Mouse (Mus musculus) adrenal gland, adult 2 months (tissue): ENCODE data around the gene Plekhh2. TPM values are rescaled to one million over a fixed set of nuclear protein-coding genes. Genes with fewer than 3 reads are reported as not detected.

Experiments
- DNase-seq: peaks from one replicate; pipeline ENCODE4 v3.0.0; 2021
- polyA plus RNA-seq: library from polyadenylated mRNA; depleted of rRNA; stranded (reverse); fragments of >200 nt; gene quantifications from 2 replicates; pipeline ENCODE4 v1.2.3, GENCODE M21; 2012
- total RNA-seq, 2 experiments: library from RNA; stranded (reverse); gene quantifications; 2 replicates each; pipeline ENCODE4 v1.2.3; 2021

Gene Plekhh2
- total and polyA plus RNA-seq, 3 experiments, result 1.0 to 4.4 (median 3.0) TPM

DNA sequence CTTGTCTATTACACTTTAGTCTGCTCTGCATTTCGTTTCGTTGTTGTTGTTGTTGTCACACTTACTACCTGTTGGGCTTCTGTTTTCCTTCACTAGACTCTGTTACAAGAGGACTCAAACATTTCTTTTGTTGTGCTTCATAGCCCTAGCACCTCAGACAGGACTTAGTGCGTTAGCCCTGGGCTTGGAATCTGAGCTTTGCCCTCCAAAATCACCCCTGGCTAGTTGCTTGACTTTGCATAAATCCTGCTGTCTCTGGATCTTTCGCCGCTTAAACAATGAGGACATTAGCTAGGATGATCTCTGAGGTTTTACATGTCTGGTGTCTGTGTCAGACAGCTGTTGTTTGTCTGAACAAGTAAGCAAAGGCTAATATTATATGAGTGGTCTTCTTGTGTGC is 62.2 kb downstream of the Plekhh2 start:
- DNase-seq, result no peak

DNA sequence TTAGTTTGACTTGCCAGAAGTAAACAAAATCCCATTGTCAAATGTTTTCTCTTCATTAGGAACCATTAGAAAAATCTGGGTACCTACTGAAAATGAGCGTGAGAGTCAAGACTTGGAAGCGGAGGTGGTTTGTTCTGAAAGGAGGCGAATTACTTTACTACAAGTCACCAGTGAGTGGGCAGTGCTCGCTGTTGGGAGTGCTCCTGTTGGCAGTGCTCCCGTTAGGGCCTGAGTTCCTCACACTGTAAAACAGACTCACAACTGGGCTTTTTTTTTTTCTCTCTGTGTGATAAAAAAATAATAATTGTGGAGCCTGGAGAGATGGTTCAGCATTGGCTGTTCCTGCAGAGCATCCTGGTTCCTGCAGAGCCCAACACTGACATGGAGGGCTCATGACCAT is 63.4 kb downstream of the Plekhh2 start:
- DNase-seq, result no peak

DNA sequence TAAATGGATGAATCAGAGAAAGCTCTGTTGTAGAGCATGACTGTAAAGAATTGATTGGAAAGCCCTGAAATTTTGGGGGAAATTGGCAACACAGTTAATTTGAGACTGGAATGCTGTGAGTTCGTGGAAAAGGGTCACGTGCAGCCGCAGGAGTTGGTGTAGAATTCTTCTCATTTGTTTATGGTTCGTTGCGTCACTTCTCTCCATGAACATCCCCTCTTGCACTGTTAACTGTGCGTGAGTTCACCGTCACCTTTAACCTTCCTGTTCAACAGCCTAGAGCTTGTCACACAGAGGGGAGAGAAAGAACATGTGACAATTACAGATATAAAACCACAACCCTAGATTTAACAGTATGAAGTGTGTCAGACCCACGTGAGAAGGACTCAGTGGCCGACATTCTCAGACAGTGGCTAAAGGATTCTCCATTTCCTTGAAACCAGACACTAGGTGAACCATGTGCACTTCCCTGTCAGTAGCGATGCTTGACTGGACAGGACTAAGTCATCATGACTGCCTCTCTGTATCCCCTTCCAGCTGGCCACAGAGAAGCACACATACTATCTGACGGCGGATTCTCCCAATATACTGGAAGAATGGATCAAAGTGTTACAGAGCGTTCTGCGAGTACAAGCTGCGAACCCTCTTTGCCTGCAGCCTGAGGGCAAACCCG is 65.1 kb downstream of the Plekhh2 start:
- no peak for DNase-seq

DNA sequence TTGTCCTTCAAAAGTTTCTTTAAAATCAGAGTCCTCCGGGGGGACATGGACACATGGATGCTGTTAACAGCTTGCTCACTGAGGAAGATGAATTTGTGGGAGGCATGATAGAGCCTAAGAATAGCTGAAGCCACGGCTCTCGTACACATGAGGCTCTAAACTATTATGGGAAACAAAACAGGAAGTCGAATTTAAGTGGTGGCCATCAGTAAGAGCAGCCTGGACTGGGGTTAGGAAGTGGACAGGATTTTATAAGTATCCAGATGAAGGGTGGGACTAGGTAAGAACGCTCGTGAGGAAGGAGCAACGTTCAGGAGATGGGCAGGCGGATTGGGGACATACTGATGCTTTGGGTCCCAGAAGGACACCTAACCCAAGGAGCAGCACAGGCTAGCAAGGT is 67.6 kb downstream of the Plekhh2 start:
- DNase-seq, result no peak

DNA sequence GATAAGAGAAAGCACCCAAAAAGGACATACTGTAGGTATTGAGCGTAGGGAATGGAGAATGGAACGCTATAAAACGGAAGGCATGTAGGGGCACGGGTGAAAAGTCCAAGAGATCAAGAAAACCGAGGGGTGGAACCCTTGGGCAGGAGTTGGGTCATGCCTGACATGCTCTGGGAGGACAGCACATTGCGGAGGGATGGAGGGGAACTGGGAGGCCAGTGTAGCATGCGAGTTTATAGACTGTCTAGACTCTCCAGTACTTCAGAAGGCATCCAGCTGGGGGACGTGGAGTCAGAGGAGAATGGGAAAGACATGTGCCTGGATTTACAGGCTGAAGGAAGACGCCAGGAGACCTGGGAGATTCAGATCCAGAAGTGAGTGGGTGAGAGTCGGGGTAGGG is 68.1 kb downstream of the Plekhh2 start:
- DNase-seq, result no peak

DNA sequence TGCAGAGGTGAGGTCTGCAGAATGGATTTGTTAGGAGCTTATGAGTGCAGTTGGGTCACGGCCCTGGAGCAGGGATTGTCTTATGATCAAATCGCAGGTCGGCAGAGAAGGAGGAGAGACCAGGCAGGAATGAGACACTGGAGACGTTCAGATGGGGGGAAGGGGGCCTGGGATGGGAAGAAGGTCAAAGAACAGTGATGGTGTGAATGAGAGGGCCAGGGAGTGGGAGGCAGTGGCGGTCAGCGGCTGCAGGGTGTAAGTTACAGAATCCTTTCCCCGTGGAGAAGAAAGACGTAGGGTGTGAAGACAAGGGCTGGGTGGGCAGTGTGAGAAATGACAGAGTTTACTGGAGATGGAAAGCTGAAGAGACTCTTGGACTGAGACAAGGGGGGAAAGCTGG is 69.1 kb downstream of the Plekhh2 start:
- DNase-seq, result no peak

DNA sequence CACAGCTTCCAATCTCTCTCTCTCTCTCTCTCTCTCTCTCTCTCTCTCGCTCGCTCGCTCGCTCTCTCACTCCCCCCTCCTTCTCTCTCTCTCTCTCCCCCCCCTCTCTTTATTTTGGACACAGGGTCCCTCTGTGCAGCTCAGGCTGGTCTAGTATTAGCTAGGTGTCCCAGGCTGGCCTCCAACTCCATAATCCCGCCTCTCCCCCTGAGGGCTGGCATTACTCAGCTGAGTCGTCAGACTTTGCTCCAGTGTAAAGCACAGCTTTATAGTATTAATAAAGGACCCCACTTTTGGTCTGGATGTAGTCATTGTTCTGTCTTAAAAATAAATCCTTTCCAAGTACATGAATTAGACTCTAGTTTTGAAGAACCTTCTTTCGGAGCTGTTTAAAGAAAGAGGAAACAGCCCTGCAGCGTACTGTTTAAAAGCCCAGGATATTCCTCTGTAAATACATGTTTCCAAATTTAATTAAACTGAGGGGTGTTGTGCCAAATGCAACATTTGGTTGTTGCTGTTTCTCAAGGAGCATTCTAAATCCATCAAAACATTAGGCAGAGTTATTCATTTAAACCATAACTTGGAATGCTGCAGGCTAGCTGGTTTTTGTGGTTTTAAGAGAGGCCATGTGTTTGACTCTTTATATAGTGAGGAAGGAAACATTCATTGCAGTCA is 70.2 kb downstream of the Plekhh2 start:
- no peak for DNase-seq

DNA sequence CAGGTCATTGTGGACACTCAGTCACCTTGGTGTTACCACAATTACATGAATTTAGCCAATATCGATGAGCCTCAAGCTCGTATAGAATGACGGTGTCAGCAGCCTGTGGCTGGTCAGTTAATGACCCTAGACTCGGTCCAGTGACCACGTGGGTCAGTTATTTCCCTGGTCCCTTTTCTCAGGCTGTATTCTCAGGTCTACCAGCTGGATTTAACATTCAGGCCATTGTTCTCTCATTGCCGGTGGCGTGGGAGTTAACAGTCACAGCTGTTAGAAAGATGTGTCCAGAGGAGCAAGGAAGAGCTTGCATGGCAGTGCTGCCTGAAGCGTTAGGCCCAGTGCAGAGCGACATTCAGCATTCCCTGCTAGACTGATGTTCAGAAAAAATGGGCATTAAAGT is 72.4 kb downstream of the Plekhh2 start:
- DNase-seq, result no peak

DNA sequence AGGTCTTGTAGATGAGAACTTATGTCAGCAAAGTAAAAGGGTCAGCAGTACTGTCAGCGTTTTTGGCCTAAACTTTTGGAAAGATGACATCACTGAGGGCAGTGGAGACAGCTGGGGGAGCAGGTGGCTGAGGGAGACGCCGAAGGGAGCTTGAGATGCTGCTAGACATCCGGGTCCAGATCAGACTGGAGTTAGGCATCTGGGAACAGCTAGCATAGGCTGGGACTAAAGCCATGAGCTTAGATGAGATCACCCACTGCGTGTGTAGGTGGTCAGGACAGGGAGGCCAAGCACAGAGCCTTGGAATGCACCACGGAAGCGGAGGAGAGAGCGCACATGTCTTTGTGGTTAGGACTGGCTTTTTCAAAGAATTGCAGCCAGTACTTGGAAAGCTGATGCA is 73.4 kb downstream of the Plekhh2 start:
- DNase-seq, result no peak

DNA sequence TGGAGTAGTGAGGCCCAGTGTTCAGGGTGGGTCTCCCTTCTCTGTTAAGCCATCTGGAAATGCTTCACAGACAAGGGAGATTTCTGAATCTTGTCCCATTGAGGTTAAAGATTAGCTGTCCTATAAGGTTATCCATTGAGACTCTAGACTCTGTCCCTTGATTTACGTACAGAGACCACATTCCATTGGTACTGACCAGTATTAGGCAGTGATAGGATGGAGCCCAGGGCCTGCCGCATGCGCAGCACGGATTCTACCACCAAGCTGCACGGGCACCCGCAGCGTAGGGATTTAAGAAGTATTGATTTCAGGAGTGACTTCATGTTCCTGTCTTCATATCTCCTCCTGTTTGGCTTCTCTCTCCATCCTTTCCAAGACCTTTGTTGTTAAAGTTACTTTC is 78.4 kb downstream of the Plekhh2 start:
- no peak for DNase-seq

DNA sequence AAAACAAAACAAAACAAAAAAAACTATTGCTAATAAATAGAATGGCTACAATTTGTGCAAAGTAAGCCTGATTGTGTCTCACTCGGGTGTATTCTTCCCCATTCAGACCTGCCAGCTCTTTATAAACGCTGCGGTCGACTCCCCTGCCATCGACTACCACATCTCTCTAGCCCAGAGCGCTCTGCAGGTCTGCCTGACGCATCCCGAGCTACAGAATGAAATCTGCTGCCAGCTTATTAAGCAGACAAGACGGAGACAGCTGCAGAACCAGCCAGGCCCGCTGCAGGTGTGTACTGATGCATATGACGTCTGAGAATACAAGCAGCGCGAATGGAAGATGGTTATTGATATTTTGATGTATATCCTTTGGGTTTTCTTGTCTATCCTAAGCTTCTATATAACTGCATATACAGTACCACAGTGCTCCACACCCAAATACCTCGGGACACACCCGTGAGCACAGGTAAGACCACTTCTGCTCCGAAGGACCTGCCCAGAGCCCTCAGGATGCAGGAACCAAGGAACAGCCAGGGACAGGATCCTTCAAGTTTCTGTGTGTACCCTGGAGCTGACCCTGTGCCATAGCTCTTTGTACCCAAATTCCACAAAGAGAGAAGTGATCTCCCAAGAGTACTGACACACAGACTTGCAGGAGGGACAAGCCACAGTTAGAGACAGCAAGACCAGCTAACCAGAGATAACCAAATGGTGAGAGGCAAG is 79.9 kb downstream of the Plekhh2 start:
- no peak for DNase-seq

DNA sequence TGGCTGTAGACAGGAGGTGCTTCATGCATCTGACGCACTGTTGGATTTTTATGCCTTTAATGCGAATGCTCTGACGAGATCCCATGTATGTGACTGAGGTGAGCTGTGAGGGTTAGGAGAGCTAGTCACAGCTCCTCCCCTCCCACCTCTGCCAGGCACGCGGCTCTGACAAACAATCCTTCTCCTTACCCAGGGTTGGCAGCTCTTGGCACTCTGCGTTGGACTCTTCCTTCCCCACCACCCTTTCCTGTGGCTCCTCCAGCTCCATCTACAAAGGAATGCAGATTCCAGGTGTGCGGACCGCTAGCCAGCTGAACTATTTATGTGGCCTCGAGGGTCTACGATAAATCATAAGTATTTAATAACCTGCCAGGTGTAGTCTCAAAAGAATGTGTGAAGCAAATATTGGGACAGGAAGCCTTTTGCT is 84.3 kb downstream of the Plekhh2 start:
- DNase-seq, result no peak

DNA sequence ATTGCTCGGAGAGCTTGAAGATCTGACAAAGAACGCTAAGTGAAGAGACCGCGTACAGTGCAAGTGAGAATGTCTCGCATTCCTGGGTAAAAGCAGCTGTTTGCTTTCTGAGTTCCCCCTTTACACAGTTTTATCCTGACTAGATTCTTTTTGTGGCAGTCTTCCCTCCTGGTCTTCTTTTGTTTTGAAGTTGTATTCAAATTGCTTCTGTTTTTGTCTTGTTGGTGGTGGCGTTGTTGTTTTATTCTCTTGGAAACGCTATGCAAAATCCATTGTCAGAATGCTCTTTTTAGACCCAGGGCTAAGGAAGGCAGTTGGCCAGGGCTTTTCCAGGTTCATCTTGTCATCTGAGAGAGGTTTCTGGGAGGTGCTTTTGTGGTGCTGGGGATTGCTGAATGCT is 84.8 kb downstream of the Plekhh2 start:
- DNase-seq, result no peak

DNA sequence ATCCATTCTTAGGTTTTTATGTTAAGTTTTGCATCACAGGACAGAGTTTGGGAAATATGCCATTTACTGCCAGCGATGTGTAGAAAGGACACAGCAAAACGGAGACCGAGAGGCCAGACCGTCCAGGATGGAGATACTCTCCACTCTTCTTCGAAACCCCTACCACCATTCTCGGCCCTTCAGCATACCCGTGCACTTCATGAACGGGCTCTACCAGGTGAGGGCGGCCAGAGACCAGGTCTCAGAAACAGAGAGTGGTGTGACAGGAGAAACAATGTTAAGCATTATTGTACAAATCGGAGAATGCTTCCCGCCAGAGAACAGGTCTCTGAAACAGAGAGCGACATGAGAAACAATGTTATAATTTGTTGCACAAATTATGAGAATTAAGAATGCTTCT is 86.2 kb downstream of the Plekhh2 start:
- no peak for DNase-seq

DNA sequence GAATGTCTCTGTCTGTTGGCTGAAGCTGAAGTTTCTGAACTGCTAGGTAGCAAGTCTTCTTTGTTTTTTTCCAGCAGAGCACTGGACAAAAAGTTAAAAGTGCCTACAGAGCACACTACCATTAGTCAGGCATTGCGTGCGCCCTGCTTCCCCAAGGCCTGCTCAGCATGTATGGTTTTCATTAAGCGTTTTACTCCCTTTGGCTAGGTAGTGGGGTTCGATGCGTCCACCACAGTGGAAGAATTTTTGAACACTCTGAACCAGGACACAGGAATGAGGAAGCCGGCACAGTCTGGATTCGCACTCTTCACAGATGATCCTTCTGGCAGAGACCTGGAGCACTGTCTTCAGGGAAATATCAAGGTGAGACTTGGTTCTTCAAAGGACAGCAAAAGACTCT is 87.2 kb downstream of the Plekhh2 start:
- no peak for DNase-seq

DNA sequence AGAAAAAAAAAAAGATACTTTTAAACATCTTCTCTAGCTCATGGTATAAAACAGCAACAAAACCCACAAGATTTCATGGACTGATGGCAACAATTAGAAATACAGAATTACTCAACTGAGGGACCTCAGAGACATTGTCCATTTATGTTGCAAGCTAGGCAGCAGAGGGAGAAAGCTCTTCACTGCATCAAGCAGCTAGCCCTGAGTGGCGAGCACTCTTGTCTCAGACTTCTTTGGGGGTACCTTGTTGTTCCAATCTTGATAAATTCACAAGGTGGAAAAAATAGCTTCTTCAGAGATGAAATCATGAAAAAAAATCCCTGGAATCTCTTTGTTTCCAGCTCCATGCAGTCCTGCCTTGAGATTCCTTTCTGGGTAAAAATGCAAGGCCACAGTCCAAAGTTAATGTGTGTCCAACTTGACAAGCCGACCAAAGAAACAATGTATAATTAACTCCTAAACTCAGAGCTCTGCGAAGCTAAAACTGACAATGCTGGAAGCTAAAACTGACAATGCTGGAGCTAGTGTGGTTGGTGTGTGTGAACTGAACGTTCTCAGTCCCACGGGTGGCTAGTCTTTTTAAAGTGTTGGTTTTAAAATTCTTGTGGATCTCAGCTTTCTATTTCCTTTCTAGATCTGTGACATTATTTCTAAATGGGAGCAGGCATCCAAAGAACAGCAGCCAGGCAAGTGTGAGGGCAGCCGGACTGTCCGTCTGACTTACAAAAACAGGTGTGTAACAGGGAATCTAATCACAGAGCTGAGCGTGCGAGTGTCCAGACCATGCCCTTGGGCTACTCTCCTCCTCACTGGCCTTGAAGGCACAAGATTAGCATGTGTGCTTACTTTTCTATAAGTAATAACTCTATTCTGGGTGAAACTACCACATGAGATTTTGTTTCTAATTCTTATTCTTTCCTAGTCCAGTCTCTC is 88.6 kb downstream of the Plekhh2 start:
- DNase-seq, result no peak

DNA sequence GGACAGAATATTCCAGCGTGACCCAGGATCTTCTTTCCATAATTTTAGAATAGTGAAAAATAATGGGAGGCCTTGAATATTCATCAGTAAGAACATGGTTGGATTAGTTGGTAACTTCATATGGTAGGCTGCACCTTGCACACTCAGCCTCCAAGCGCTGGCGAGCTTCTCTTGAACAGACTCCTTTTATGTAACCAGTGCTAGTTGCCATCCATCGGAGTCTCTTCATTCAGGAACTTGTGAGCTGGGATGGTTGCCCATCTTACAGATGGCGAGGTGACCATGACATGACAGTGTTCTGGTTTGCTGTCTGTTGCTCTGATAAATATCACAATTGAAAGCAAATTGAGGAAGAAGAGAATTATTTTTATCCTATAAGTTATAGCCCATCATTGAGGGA is 90.1 kb downstream of the Plekhh2 start:
- no peak for DNase-seq

DNA sequence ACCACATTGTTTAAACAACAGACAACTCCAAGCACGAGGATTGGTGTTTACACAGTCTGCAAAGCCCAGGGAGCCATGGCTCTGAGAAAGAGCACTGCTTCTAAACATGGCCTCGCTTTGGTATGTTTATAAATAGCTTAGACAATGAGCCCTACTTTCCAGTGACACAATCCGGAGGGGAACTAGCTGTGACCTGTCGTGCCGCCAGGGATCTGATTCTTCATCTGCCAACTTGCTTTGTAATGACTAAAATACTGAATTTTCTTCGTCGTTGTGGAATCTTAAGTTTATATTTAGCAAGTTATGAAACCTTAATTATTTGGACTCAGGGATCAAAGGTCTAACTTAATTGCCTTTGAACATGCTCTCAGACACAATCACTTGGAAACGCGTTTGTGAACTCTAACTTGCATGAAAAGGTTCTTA is 91.5 kb downstream of the Plekhh2 start:
- no peak for DNase-seq

DNA sequence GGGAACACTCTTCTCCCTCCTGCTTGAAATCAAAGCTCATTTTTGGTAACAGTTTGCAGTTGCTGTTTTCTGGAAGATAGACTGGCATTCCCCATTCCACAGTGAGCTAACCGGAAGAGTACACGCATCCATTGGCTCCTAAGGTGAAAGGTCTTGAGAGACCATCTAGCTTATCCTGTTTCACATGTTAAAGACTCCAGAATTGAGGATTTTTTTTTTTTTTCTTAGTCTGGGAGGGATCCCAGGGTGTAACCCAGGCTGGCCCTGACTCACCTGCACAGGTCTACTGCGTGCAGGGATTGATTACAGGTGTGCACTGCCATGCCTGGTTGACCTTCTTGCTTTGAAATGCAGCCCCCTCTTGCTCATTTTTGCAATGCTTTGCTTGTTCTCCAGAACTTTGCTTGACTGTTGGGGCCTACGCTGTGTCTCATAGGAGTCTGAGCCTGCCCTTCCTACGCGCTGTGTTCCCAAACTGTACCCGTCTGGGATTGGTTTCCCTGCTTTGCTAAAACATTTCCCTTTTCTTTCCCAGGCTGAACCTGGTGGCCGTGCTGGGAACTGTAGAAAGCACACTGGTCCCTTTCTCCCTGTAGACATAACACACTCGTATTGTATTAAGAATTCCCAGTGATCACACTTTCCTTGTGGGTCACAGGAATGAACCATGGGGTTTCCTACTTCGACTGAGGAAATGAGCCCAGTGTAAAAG is 92.2 kb downstream of the Plekhh2 start:
- DNase-seq, result no peak

DNA sequence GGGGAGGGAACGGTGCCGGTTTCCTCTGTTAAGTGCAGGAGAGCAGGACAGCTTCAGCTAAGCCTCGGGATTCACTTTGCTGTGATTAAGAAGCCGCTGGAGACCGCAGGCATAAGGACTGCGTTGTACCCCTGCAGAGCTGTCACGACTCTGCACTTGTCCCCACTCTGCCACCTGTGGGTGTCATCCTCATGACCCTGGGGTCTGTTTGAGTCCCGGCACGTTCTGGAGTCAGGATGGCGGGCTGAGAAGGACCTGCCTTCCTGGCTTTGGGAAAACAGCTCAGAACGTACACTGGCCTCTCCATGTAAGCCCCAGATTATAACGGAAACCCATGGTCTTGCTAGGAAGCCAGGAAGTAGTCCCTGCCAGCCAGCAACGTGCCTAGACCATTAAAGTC is 95.3 kb downstream of the Plekhh2 start:
- no peak for DNase-seq

DNA sequence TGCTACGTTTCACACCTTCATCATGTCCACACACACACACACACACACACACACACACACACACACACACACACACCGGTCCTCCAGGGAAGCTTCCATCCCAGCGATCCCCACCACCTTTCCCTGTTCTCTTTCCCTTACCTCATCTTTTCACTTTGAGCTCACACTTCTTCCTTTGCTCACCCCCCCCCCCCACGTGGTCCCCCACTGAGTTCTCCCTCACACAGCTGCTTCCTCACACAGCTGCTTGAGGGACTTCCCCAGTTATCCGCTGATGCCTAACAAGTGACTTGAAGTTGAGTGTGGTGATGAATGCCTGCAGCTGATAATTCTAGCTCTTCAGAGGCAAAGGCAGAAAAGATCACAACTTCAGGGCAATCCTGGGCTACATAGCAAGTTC is 95.9 kb downstream of the Plekhh2 start:
- no peak for DNase-seq

DNA sequence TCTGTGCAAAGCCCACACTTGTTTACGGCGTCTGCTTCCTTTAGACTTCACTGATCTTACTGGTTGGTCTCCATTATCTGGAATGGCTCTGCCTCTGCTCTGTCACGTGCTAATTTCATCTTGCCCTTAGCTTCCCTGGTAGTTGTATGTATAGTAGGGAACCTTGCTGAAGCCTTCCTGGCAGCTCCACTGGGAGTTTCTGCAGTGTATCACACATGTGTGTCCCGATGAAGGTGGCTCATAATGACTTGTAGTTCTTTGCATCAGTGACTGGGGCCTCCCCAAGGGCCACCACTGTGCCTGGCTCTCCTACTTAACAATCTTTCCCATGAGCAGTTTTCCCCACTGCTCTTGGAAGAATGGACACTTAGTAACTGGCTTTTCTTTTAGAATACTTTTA is 96.9 kb downstream of the Plekhh2 start:
- no peak for DNase-seq
